In genomic region chr11:98586892-98587563, GRCm38 (mm10) we compare ENCODE assay signal across 8 mouse cellular contexts. TPM values are rescaled to one million over a fixed set of nuclear protein-coding genes. Genes with fewer than 3 reads are reported as not detected.
DNase-seq lines count a peak whose midpoint lies in the region; ATAC-seq and TF ChIP-seq lines count a peak whose summit lies in the region.

Gene Ormdl3, minus strand, starts transcription at chr11:98587368.

- 0% methylated on average over 49 of the region's 49 CpGs for WGBS in forebrain, embryonic 15.5 days
- under 1% methylated on average over 49 of the region's 49 CpGs for WGBS in lung, adult 2 months

- no peak for TF ChIP-seq CTCF in lung, adult 2 months (IDR thresholded peaks at IDR 0.05; ENCODE audit: insufficient read depth, low read length)

- no peaks in the 10 kb centered on the region for H3K9me3 ChIP-seq in forebrain, embryonic 15.5 days

- ATAC-seq in forebrain, embryonic 15.5 days (replicated peaks), result peak; percentile 97
- peak; percentile 93 for ATAC-seq in neutrophil, adult 5-6 weeks (ENCODE audit: extremely low read depth, insufficient number of reproducible peaks, low FRiP score, poor library complexity, severe bottlenecking)

- H3K27me3 ChIP-seq in forebrain, embryonic 15.5 days, result no peaks in the 10 kb centered on the region

- H3K9ac ChIP-seq in forebrain, embryonic 15.5 days (replicated peaks), result peak within 1 kb of the TSS; percentile 95

- intact Hi-C loops in heart, postnatal 25 days (cut with DNase I), result no loop called here

- peak within 1 kb of the TSS; percentile 92 for H3K4me3 ChIP-seq in forebrain, embryonic 15.5 days
- peak within 1 kb of the TSS; percentile 92 for H3K4me3 ChIP-seq in lung, adult 2 months (replicated peaks; ENCODE audit: extremely low read depth, low read depth, low read length)

- H3K27ac ChIP-seq in forebrain, embryonic 15.5 days (replicated peaks), result peak within 1 kb of the TSS; percentile 85

- peak; percentile 99 for DNase-seq in ES-CJ7 (ENCODE audit: low read depth, low spot score)
- peak; percentile 95 for DNase-seq in cerebellum, adult 11 months
- DNase-seq in heart, postnatal 25 days (ENCODE audit: low spot score), result peak; percentile 97
- DNase-seq in layer of hippocampus, adult 18-20 months (ENCODE audit: low spot score in 2 of 2), result peak; percentile 95 to 98
- peak; percentile 98 for DNase-seq in lung, adult 2 months
- DNase-seq in thymus, adult 18-20 months, result peak; percentile 97

- peak within 1 kb of the TSS; percentile 88 for H3K4me2 ChIP-seq in forebrain, embryonic 15.5 days (replicated peaks)

- peak; percentile 60; the same call in 1 of the 2 replicates for TF ChIP-seq POLR2A in lung, adult 2 months (IDR thresholded peaks at IDR 0.05; ENCODE audit: borderline replicate concordance, extremely low read depth, low read depth, low read length)

- H3K4me1 ChIP-seq in forebrain, embryonic 15.5 days, result peaks cover 40% of the 10 kb centered on the region
- peaks cover 8% of the 10 kb centered on the region; the same call in 1 of the 2 replicates for H3K4me1 ChIP-seq in lung, adult 2 months (ENCODE audit: control insufficient read depth, insufficient read depth, low read length)

- H3K36me3 ChIP-seq in forebrain, embryonic 15.5 days, result peaks cover 13% of the 10 kb centered on the region

RNA-seq across cellular contexts. Expression of gene Ormdl3, which starts in this region (rescaled TPM):
- 106 and 115 TPM in 2 replicates for polyA plus RNA-seq in forebrain, embryonic 15.5 days (2015; fragmentation: Nextera tagmentation; extraction: Ambion mirVana)
- 10 to 100 TPM; 35.6 to 37.8 TPM for total RNA-seq in heart, postnatal 25 days (2021)
- 10 to 100 TPM; 59.2 to 60.6 TPM for total RNA-seq in layer of hippocampus, adult 18-20 months (2021)
- polyA plus RNA-seq in lung, adult 2 months (2012; rRNA removed), result 55.6 and 56.7 TPM in 2 replicates
- 18.6 and 23.8 TPM in 2 replicates for total RNA-seq in neutrophil, adult 5-6 weeks (2017)

Comparison
In these comparisons a context has a peak if more than half of its experiments do, and no peak if none do; other contexts are left out.
1. Peak in every context shown above with its lines: DNase-seq, ATAC-seq, H3K4me3 ChIP-seq and H3K27ac ChIP-seq.